In genomic region chr2:166051966-166052365, GRCm38 (mm10) we compare ENCODE assay signal across 24 mouse cellular contexts.
"Had no signal": no experiment of that assay in that cellular context is flagged by ENCODE, and none has a peak within 500 bp of the region (broad histone marks: within the 10 kb centered on the region; RNA-seq: fewer than 3 reads in every experiment).

No protein-coding gene starts in this region.

- DNase-seq: kidney, adult 11 months; kidney, adult 8-10 months; kidney, postnatal 10 days; kidney, postnatal 36 days; liver; lung, adult 18-20 months; lung, postnatal 10 days; lung, postnatal 36 days; right cerebral cortex, postnatal 14 days; spleen, adult 18-20 months; thymus, adult 2 months; thymus, postnatal 14 days; thymus, postnatal 4 days had no signal

- H3K4me3 ChIP-seq: kidney, embryonic 15.5 days; limb, embryonic 10.5 days; limb, embryonic 13.5 days; liver, embryonic 12.5 days; liver, embryonic 15.5 days; lung, embryonic 15.5 days; megakaryocyte, embryonic 14.5 days; midbrain, embryonic 10.5 days; midbrain, embryonic 13.5 days; myocyte; neural tube, embryonic 13.5 days had no signal

- H3K27ac ChIP-seq: kidney, embryonic 15.5 days; limb, embryonic 10.5 days; limb, embryonic 13.5 days; liver, embryonic 12.5 days; liver, embryonic 15.5 days; lung, embryonic 15.5 days; midbrain, embryonic 10.5 days; midbrain, embryonic 13.5 days; neural tube, embryonic 13.5 days had no signal

- H3K4me1 ChIP-seq: kidney, embryonic 15.5 days; limb, embryonic 10.5 days; limb, embryonic 13.5 days; liver, embryonic 12.5 days; liver, embryonic 15.5 days; lung, embryonic 15.5 days; midbrain, embryonic 10.5 days; midbrain, embryonic 13.5 days; neural tube, embryonic 13.5 days had no signal

- H3K9ac ChIP-seq: kidney, embryonic 15.5 days; limb, embryonic 13.5 days; liver, embryonic 12.5 days; liver, embryonic 15.5 days; lung, embryonic 15.5 days; midbrain, embryonic 13.5 days; neural tube, embryonic 13.5 days had no signal

- H3K27me3 ChIP-seq: kidney, embryonic 15.5 days; limb, embryonic 13.5 days; liver, embryonic 12.5 days; liver, embryonic 15.5 days; lung, embryonic 15.5 days; megakaryocyte, embryonic 14.5 days; midbrain, embryonic 13.5 days; neural tube, embryonic 13.5 days had no signal
